Mouse (Mus musculus): ENCODE results near the gene Fance.

The Fance gene

DNA sequence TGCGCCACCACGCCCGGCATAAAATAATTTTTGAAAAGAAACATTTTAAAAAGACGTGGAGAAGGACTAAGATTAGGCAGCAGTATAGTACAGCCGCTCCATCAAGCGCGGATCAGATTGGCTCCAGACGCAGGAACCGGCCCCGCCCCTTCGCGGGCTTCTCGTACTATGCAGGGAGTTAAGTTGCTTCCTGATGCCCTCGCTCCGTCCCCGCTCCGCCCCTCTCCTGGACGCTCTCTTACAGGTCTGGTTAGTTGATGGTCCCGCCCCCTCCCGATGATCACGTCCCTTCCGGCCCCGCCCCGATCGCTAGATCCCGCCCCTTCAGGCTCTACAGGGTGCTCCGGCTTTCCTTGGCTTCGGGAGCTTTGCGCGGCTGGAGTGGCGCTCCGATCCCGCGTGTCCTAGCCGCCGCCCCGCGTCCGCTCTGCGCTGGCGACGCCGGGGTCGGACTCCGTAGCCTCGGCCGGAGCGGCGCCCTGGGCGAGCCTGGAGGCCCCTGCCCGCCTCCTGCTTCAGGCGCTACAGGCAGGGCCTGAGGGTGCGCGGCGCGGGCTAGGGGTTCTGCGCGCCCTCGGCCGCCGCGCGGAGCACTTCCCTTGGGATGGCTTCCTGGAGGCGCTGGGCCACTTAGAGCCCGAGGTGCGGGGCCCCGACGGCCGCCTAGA, at the start of gene Fance:
Gene Fance (plus strand): TSS at position 308 of the 668 bp plus-strand sequence.
- in situ Hi-C loops (cut with MboI, MseI) = no loop called here

DNA sequence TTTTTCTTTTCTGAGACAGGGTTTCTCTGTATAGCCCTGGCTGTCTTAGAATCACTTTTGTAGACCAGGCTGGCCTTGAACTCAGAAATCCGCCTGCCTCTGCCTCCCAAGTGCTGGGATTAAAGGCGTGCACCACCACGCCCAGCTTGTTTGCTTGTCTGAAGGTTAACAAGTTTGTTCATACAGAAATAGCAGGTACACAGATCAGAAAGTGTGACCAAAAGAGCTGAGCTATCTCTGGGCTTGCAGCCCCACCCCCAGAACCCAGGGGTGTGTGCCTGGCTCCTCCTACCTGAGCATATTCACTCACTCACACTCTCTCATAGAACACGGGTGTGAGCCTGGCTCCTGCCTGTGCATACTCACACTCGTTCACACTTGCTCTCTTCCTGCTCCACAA, 46.1 kb upstream of the Fance start:
- in situ Hi-C loops (cut with MboI, MseI) = no loop called here

DNA sequence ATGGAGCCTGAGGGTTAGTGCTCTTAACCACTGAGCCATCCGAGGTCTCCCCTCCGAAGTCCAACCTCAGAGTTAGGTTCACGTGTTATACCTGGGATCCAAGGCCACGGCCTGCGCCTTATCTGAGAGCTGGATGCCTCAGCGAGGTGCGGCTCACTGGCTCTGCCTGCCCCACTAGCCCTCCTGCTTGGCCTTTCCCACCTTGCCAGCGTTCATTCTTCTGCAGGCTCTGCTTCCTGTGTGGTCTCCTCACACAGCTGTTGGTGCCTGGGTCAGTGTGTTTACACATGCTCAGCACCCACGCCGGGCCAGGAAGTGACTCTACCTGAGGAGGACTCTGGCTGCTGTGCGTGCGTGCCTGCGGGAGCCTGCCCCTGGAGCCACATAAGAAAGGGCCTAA, 43.2 kb upstream of the Fance start:
- in situ Hi-C loops (cut with MboI, MseI) = loop anchor here (10.0 kb wide), 1 partner anchor 1735 kb away; the partner anchor contains the start of gene Zfand3

DNA sequence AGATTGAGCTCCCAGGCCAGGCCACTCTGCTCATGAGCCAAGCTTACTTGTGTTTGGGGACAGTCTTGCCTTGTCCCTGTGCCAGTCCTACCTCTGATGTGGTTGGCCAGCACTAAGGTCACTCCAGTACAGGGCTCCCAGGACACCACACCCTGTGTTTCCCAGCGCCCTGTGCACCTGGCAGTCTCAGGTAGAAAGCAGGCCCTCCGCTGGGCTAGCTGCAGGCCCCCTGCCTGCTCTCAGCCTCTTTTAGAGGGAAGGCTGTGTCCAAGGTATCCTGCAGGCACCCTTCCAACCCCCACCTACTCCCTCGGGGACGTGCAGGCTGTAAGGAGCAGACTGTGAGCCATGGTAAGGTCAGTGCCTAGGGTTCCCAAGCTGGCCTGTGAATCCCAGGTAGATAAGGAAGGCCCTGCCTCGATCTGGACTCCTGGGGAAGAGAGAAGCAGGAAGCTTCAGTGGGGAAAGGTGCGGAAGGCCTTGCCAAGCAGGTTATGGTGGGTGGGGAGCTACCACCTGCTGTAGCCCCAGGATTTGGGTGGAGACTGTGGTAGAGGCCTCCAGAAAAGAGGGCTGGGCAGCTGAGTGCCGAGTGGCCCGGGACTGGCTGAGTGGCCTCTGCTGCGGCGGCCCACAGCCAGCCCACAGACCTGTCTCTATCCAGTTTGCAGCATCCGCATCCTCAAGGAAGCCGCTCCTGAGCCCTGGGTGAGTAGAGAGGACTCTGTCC, 41.6 kb upstream of the Fance start:
- in situ Hi-C loops (cut with MboI, MseI) = loop anchor here (10.0 kb wide), 1 partner anchor 1733 kb away; the partner anchor contains the start of gene Zfand3

DNA sequence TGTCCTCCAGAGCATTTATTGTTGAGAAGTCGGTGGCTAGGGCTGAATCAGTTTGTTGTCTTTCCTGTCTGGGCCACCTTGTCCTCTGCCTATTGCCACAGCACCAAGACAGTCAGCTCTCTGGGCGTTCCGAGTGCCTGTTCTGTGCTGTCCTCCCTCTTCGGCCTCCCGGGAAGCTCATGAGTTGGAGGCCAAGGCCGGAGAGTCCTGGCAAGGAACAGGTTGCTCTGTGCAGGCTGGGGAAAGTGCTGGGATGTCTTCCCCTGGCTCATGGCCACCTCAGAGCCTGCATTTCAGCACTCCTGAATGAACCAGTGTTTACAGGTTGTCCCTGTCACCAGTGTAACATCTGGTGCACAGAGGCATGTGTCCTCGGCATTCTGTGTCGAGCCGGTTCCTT, 41.0 kb upstream of the Fance start:
- in situ Hi-C loops (cut with MboI, MseI) = loop anchor here (10.0 kb wide), 1 partner anchor 1733 kb away; the partner anchor contains the start of gene Zfand3

DNA sequence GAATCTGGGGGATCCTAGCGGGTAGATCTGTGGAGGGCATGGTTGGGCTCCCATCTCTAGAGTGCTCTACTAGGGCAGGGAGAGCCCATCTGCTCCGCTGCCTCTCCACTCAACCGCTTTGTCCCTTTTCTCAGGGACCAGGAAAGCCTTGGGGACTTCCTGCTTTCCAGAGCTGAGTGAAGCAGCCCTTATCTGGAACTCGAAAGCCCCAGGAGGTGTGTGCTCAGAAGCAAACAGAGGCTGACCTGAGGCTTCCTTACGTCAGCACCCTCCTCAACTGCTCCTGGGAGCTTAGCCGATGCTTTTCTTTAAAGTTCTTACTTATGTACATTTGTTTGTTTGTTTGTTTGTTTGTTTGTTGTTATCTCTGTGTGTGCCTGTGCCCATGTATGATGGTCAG, 40.5 kb upstream of the Fance start:
- in situ Hi-C loops (cut with MboI, MseI) = loop anchor here (10.0 kb wide), 1 partner anchor 1732 kb away; the partner anchor contains the start of gene Zfand3

DNA sequence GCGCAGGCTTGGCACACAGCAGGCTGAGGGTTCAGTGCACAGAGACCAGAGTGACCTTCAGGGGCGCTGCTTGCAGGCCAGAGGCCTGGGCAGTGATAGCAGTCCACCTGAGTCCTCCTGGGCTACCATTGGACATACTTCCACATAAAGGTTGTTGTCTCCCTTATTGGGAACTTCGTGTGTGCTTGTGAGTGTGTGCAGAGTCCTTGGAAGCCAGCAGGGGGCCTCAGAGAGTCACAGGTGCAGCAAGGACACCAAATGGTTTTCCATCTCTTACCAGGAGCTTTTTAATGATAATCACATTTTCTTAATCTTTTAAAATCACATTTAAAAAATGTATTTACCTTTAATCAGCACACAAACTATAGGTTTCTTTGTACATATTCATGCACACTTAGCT, 38.6 kb upstream of the Fance start:
- in situ Hi-C loops (cut with MboI, MseI) = loop anchor here (5.0 to 10.0 kb wide), 3 partner anchors 103 to 1730 kb away; partner anchors contain the start of gene Zfand3

DNA sequence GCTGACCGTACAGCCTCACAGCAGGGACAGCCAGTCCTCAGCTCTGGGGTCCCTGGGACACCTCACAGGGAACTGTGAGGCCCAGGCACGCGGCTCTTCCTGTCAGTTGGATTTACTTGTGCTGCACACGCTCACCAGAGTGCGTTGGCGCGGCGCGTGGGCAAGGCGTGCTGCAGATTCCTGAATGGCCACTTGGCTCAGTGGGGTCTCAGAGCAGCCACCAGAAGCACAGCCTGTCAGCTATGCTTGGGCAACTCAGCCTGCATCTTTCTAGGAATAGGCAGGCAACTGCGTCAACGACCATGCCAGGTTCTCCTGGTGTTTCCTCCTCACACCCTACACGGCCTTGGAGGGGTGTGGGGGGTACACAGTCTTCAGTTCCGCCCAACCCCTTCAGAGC, 36.1 kb upstream of the Fance start:
- in situ Hi-C loops (cut with MboI, MseI) = loop anchor here (5.0 to 10.0 kb wide), 3 partner anchors 100 to 1728 kb away; partner anchors contain the start of gene Zfand3

DNA sequence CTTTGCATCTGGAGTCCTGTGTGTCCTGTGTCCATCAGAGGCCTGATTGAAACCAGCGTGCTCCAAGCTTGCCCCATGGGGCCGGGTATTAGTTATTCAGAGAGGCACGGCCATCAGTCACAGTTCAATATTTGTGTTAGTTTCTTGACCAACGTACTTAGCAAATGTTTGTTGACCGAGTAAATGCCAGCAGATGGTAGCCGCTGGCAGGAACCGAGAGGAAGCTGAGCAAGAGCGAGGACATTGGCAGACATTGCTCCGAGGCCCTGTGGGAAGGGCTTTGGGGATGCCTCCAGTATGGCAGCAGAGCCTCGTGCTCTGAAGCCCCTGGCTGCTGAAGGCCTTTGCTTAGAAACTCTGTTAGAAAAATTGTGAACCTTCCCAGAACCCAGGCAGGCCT, 35.6 kb upstream of the Fance start:
- in situ Hi-C loops (cut with MboI, MseI) = loop anchor here (5.0 to 10.0 kb wide), 3 partner anchors 100 to 1727 kb away; partner anchors contain the start of gene Zfand3

DNA sequence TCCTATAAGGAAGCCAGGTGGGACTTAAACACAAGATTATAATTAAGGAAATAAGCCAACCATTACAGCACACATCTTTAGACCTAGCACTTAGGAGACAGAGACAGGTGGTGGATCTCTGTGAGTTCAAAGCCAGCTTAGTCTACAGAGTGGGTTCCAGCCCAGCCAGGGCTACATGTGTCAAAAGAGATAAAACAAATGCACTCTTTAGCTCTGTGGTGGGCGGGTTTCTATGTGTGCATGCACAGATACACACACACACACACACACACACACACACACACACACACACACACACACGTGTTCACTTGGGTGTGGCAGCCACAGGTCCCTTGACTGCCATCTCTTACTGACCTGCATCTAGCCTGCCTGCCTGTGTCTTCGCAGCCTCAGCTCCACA, 35.2 kb upstream of the Fance start:
- in situ Hi-C loops (cut with MboI, MseI) = loop anchor here (5.0 to 10.0 kb wide), 3 partner anchors 99 to 1727 kb away; partner anchors contain the start of gene Zfand3

DNA sequence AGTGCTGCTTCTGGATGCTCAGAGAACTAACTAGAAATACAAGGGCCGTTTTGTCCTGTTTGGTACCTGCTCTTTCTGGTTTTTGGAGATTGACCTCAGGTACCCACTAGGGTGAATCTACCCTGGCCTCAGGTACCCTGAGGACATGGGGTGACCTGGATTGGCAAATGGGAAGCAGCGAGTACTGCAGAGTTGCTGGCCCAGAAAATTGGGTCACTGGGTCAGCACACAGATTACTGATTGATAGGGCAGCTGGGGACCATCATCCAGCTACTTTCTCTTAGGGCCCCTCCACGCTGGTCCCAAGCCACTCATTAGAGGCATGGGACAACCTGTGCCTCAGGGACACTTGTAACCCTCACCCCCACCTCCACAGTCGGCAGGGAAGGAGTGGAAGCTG, 34.1 kb upstream of the Fance start:
- in situ Hi-C loops (cut with MboI, MseI) = loop anchor here (5.0 to 10.0 kb wide), 3 partner anchors 98 to 1726 kb away; partner anchors contain the start of gene Zfand3

DNA sequence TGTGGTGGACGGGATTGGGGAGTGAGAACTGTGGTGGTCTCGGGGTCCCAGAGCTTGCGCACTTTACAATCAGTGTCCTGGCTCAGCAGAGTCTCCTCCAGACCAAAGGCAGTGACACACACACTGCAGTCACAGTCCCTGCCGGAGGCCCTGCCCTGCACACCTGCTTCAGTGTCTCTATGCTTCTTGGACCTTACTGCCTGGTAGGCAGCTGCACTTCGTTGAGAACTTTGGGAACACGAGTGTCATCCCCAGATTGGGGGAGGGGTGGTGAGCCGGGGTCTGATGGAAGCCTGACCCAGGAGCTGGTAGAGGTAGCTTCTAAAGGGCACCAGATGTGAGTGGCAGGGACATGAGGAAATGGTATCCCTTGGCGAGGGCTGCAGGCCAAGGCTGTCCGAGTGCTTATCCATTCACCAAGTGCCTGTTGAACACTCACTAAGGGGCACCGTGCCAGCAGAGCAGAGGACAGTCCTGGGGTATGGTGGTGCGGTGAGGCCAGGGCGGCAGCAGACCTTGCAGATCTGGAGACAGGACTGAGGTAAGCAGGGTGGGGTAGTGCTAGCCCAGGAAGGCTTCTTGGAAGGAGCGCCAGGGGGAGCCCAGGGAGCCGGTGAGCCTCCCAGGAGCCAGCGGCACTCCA, 33.4 kb upstream of the Fance start:
- in situ Hi-C loops (cut with MboI, MseI) = loop anchor here (5.0 to 10.0 kb wide), 3 partner anchors 97 to 1725 kb away; partner anchors contain the start of gene Zfand3

DNA sequence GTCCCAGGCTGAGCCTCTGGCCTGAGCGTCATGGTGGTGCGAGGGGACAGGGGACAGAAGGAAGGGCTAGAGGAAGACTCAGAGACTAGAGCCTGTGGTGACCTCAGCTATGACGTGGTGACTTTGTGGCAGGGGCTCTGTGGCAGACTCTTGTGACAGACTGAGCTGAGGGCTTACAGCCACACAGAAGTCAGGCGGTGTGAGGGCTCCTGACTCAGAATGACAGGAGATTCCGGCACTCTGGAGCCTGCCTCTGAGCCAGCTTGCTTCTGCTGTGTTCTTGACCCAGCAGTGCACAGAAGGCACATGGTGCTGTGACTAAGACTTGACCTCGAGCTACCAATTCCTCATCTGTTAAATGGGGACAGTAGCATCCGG, 32.9 kb upstream of the Fance start:
- in situ Hi-C loops (cut with MboI, MseI) = no loop called here

DNA sequence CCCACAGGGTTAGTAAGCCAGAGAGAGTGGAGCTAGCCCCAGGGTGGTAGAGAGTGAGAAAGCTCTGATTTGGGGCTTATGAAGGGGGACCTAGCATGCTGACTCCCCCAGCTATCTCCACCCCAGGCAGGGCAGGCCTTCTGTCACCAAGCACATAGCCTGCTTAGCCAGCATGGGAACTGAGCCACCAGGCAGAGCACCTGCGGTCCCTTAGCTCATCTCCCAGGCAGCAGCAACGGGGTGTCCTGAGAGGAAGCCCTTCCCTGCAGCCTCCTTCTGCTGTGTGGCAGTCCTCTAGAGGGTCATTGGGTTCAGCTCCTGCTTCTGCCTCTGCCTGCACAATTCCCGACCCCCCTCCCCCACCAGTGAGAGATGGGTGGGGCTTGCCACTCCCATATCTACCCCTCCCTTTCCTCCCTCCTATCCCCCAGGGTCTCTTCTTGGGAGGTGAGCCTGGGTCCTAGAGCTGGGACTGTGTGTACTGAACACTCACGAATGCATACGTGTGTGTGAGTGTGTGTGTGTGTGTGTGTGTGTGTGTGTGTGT, 32.4 kb upstream of the Fance start:
- in situ Hi-C loops (cut with MboI, MseI) = no loop called here

DNA sequence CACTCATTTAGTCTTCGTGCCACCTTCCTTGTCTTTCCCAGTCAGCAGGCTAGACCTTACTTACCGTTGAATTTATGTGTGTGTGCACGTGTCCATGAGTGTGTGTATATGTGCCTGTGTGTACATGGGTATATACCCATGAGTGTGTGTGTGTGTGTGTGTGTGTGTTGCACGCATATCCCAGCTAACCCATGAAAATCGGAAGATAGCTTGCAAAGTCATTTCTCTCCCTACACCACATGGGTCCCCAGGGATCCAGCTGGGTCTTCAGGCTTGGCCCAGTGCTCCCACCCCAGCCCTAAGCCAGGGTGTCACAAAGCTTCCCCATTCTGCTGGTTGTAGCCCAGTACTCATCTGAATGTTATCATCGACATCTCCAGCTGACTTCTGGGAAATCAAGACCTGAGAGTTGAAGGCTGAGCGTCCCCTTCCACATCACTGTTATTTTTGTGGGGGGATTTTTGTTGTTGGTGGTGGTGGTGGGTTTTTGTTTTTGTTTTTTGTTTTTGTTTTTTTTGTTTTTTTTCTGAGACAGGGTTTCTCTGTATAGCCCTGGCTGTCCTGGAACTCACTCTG, 31.4 kb upstream of the Fance start:
- in situ Hi-C loops (cut with MboI, MseI) = no loop called here

DNA sequence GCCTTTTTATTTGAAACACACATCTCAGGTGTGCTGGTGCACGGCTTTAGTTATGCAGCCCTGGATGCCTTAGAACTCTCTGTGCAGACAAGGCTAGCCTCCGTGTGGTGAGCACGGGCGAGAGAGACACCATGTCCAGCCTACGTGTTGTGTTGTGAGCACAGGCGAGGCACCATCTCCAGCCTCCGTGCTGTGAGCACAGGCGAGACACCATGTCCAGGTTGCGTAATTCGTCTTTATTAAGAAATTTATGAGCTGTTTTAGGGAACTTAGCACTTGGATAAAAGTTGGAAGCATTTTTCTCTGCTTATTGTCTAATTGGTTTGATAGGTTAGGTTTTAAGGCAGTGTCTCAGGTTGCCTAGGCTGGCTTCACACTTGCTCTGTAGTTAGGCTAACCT, 30.1 kb upstream of the Fance start:
- in situ Hi-C loops (cut with MboI, MseI) = no loop called here

DNA sequence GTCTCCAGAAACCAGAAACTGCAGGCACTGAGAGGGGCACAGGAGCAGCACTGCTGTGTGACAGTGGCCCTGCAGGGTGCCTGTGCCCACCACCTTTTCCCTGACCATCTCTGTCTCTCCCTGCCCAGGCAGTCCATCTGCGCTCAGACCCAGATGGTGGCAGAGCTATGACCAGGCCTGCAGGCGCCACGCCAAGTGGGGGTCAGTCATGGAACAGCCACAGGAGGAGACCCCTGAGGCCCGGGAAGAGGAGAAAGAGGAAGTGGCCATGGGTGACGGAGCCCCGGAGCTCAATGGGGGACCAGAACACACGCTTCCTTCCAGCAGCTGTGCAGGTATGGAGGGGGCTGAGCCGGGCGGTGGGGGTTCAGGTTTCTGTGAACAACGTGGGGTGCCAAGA, 27.2 kb upstream of the Fance start:
- in situ Hi-C loops (cut with MboI, MseI) = no loop called here

DNA sequence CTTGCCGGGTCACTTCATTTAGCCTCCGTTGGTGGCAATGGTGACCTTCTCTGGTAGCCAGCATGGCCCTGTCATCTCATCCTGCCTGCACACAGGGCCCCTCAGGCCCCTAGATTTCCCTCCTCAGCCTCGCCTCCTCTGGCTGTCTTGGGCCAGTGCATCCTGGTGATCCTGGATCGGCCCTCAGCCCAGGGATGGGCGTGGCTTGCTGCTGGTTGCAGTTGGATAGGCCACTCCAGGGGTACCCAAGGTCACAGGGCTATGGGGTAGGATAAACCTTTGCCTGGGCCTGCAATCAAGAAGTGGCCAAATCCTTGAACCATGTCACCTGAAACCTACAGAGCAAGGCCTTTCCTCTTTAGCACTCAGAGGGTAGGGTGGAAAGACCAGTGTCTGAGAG, 26.4 kb upstream of the Fance start:
- in situ Hi-C loops (cut with MboI, MseI) = no loop called here

DNA sequence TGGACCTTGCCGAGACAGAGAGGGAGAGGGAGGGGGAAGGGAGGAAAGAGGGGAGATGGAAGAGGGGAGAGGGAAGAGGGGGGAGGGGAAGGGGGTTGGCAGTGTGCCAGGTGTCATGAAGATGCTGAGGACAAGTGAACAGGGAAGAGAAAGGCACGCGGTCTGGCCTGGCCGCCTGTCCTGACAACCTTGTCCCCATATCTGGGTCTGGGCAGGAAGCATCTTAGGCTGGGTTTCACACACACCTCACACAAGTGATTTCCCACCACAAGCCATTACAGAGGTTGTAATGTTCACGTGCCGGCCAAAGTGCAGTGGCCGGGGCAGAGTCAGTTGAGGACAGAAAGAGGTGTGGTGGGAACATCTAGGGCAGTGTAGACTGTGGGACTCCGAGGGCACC, 25.7 kb upstream of the Fance start:
- in situ Hi-C loops (cut with MboI, MseI) = no loop called here

DNA sequence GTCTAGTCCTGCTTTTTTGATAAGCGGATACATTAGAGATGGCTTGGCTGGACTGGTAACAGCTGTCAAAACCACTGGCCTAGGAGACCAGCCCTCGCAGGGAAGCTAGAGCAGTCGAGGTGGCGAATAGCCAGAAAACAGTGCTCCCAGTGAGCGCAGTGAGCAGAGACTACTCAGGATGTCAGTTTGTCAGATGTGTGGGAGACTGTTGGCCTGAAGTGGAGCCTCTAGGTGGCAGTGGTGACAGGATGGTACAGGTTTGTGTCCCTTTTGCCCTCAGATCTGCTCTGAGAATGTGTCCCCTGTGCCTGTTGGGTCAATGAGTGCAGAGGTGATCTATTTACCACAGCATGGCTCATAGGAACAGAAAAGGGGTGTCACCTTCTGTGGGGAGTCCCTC, 25.3 kb upstream of the Fance start:
- in situ Hi-C loops (cut with MboI, MseI) = no loop called here

DNA sequence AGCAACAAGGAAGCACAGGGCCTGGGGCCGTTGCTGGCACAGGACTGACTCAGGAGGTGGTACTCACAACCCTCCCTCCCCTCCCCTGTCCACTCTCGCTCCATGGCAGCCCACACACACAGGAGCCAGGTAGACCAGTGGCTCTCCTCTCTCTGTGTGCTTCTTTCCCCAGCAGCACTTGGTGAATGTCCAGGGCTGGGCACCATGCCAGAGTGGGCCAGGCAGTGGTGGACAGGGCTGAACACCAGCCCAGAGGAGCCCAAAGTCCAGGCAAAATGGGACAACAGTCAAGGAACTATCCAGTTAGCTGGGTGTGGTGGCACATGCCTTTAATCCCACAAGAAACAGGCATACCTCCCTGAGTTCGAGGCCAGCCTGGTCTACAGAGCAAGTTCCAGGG, 23.1 kb upstream of the Fance start:
- in situ Hi-C loops (cut with MboI, MseI) = no loop called here
